Mouse (Mus musculus) adrenal gland, postnatal 10 days (tissue): ENCODE measurements around the gene Dusp11. TPM values are rescaled to one million over a fixed set of nuclear protein-coding genes. Genes with fewer than 3 reads are reported as not detected.
"Not testable (repeated sequence)": the region's sequence is repeated elsewhere in the genome, so short reads cannot be mapped to it uniquely, and the experiment has no call there.

Experiments used
- DNase-seq: peaks from one replicate; pipeline ENCODE4 v3.0.0; 2021; ENCODE audit warnings: mixed read lengths
- long read RNA-seq, 2 experiments: library from polyadenylated mRNA; stranded (forward); transcript quantifications; one replicate each; pipeline ENCODE4 v2.0.0; 2021
- total RNA-seq, 2 experiments: library from RNA; stranded (reverse); gene quantifications; 2 replicates each; pipeline ENCODE4 v1.2.3; 2021

The Dusp11 gene
- total RNA-seq, result 10 to 100 TPM; 83.7 to 91.8 TPM
- long read RNA-seq, experiment 1, full-length matches to known transcripts, result 25 of 52 reads
- long read RNA-seq, experiment 1, partial matches to known transcripts, result 4 of 52 reads
- long read RNA-seq, experiment 1, other reads (novel, unspliced or antisense), result 23 of 52 reads
- long read RNA-seq, experiment 2, full-length matches to known transcripts, result 9 of 22 reads
- long read RNA-seq, experiment 2, partial matches to known transcripts, result 1 of 22 reads
- long read RNA-seq, experiment 2, other reads (novel, unspliced or antisense), result 12 of 22 reads

GRCm38 (mm10) chr6:85961101-85962091, at the start of gene Dusp11:
Gene Dusp11 (minus strand): TSS chr6:85961667.
- DNase-seq, result peak; percentile 94

GRCm38 (mm10) chr6:86009980-86010379, 48.5 kb upstream of the Dusp11 start:
- peak; percentile 66 for DNase-seq

GRCm38 (mm10) chr6:86004271-86005148, 43.0 kb upstream of the Dusp11 start:
- peak; percentile 82 for DNase-seq

- peak; percentile 14 for DNase-seq
Measured at GRCm38 (mm10) chr6:86003405-86003925, 42.0 kb upstream of the Dusp11 start.

GRCm38 (mm10) chr6:85990774-85991173, 29.3 kb upstream of the Dusp11 start:
- not testable (repeated sequence) for DNase-seq

- DNase-seq, result not testable (repeated sequence)
Measured at GRCm38 (mm10) chr6:85989570-85989969, 28.1 kb upstream of the Dusp11 start.

- DNase-seq, result no peak
Measured at GRCm38 (mm10) chr6:85984351-85984750, 22.9 kb upstream of the Dusp11 start.

GRCm38 (mm10) chr6:85978736-85979135, 17.3 kb upstream of the Dusp11 start:
- not testable (repeated sequence) for DNase-seq

- DNase-seq, result no peak
Measured at GRCm38 (mm10) chr6:85976242-85976641, 14.8 kb upstream of the Dusp11 start.

- DNase-seq, result no peak
Measured at GRCm38 (mm10) chr6:85975761-85976160, 14.3 kb upstream of the Dusp11 start.

GRCm38 (mm10) chr6:85974941-85975617, 13.6 kb upstream of the Dusp11 start:
- no peak for DNase-seq

GRCm38 (mm10) chr6:85973336-85973735, 11.9 kb upstream of the Dusp11 start:
- DNase-seq, result no peak

GRCm38 (mm10) chr6:85972699-85973098, 11.2 kb upstream of the Dusp11 start:
- no peak for DNase-seq

GRCm38 (mm10) chr6:85969889-85970288, 8.4 kb upstream of the Dusp11 start:
- DNase-seq, result no peak

GRCm38 (mm10) chr6:85966686-85967085, 5.2 kb upstream of the Dusp11 start:
- DNase-seq, result no peak

- not testable (repeated sequence) for DNase-seq
Measured at GRCm38 (mm10) chr6:85966081-85966480, 4.6 kb upstream of the Dusp11 start.

- DNase-seq, result no peak
Measured at GRCm38 (mm10) chr6:85957581-85957980, 3.9 kb downstream of the Dusp11 start.

GRCm38 (mm10) chr6:85948549-85948948, 12.9 kb downstream of the Dusp11 start:
- no peak for DNase-seq

- no peak for DNase-seq
Measured at GRCm38 (mm10) chr6:85942469-85942868, 19.0 kb downstream of the Dusp11 start.

GRCm38 (mm10) chr6:85938701-85939100, 22.8 kb downstream of the Dusp11 start:
- no peak for DNase-seq
